Mouse (Mus musculus) kidney, embryonic 14.5 days (tissue): Measurements from ENCODE around the gene Frem1. TPM values are rescaled to one million over a fixed set of nuclear protein-coding genes. Genes with fewer than 3 reads are reported as not detected.
A peak's percentile ranks its signal among the peaks of the same experiment; 100 is the strongest.

Experiments used
- ATAC-seq: fragments of 200-750 bp; cut with Nextera tagmentation; 2 replicates; pipeline ENCODE4 v1.8.0; 2017; ENCODE audit warnings: moderate number of reproducible peaks, mild to moderate bottlenecking, moderate TSS enrichment, moderate library complexity; ENCODE audit not compliant: low FRiP score, low TSS enrichment
- H3K27ac ChIP-seq: fragments of 300-500 bp; sonication (generic); 2 replicates; pipeline ENCODE4 v1.5.1; 2014; ENCODE audit warnings: low read depth, mild to moderate bottlenecking, low read length, moderate library complexity, mixed read lengths
- H3K27me3 ChIP-seq: fragments of 300-500 bp; sonication (generic); 2 replicates; pipeline ENCODE4 v1.6.1; 2014; ENCODE audit warnings: mild to moderate bottlenecking, low read length; ENCODE audit not compliant: control insufficient read depth, insufficient read depth
- H3K36me3 ChIP-seq: fragments of 300-500 bp; sonication (generic); 2 replicates; pipeline ENCODE4 v1.6.1; 2014; ENCODE audit warnings: low read length, mixed read lengths; ENCODE audit not compliant: control insufficient read depth, insufficient read depth
- H3K4me1 ChIP-seq: fragments of 300-500 bp; sonication (generic); 2 replicates; pipeline ENCODE4 v1.6.1; 2014; ENCODE audit warnings: low read length, mixed read lengths; ENCODE audit not compliant: control insufficient read depth, insufficient read depth
- H3K4me2 ChIP-seq: fragments of 300-500 bp; sonication (generic); replicated peaks from 2 replicates; pipeline ENCODE4 v1.6.1; 2014; ENCODE audit warnings: low read depth, mild to moderate bottlenecking, low read length
- H3K4me3 ChIP-seq: fragments of 300-500 bp; sonication (generic); 2 replicates; pipeline ENCODE4 v1.5.1; 2014; ENCODE audit warnings: mild to moderate bottlenecking, low read length
- H3K9ac ChIP-seq: fragments of 300-500 bp; sonication (generic); 2 replicates; pipeline ENCODE4 v1.6.1; 2014; ENCODE audit warnings: low read depth, mild to moderate bottlenecking, low read length, moderate library complexity
- H3K9me3 ChIP-seq: fragments of 300-500 bp; sonication (generic); 2 replicates; pipeline ENCODE4 v1.6.1; 2016; ENCODE audit warnings: low read length; ENCODE audit not compliant: control insufficient read depth
- WGBS: fragments of 180-500 bp; shearing (Covaris S2); extraction: QIAGEN DNeasy Blood & Tissue Kit; methylation state at CpG from one replicate; pipeline ENCODE4 v1.1.7; 2014; 5-methylcytosine and 5-hydroxymethylcytosine counted together
- polyA plus RNA-seq: library from polyadenylated mRNA; unstranded; fragments of >200 nt; fragmentation: Nextera tagmentation; extraction: Ambion mirVana; gene quantifications from 2 replicates; pipeline ENCODE4 v1.2.1, GENCODE M21; 2014

Frem1 gene
- polyA plus RNA-seq, 1 experiment from 2014 or later = 42.3 TPM

DNA sequence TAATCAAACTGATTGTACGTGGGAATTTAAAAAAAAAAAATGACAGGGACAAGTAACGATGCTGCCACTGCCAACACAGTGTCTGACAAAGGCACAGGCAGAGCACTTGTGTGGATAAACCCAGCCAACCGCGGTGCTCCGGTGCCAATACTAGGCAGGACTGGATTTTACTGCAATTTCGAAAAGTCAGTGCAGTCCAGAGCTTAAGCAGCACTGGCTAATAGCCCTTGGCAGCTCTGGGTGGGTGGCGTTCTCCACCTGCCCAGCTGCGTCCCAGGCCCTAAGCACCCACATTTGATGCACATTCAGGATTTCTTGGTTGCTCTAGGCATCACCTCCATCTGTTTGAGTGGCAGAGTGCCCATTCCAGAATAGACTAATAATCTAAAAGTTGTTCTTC lies 188.8 kb downstream of the Frem1 start:
- ATAC-seq = no peak
- H3K36me3 ChIP-seq = no peaks in the 10 kb centered on the region
- H3K9me3 ChIP-seq = no peaks in the 10 kb centered on the region
- H3K4me1 ChIP-seq = no peaks in the 10 kb centered on the region; the same call in 1 of the 2 replicates
- no peak overlapping the region for H3K9ac ChIP-seq
- 78% methylated on average over 8 of the region's 8 CpGs for WGBS
- no peak overlapping the region for H3K4me2 ChIP-seq
- H3K4me3 ChIP-seq = no peak overlapping the region
- H3K27me3 ChIP-seq = no peaks in the 10 kb centered on the region
- H3K27ac ChIP-seq = no peak overlapping the region

DNA sequence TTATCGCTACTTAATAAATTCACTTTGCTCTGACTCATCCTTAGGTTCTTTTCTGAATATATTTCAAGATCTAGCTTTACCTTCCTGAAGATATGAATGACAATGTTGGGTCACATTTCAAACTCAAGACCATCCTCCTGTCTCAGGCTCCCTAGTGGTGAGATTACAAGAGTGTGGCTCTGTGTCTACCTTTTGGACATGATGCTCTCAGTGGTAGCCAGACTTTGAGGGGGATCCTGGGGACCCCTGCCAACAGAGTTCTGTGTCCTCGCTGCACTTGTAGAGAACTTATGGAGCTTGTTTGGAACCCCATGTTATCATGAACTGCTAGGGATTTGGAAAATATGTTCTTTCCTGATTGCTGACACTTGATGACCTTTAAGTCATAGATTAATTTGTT lies 190.7 kb downstream of the Frem1 start:
- Histone ChIP-seq H3K4me3 (no peak overlapping the region), H3K27ac (no peak overlapping the region), H3K27me3 (no peaks in the 10 kb centered on the region), H3K9me3 (no peaks in the 10 kb centered on the region), H3K4me2 (no peak overlapping the region), H3K36me3 (no peaks in the 10 kb centered on the region), H3K9ac (no peak overlapping the region), H3K4me1 (no peaks in the 10 kb centered on the region; the same call in 1 of the 2 replicates)
- WGBS = 100% methylated on average over 2 of the region's 2 CpGs
- no peak for ATAC-seq

GRCm38 (mm10) chr4:82860566-82860965 lies 191.6 kb downstream of the Frem1 start:
- ATAC-seq = no peak
- no peaks in the 10 kb centered on the region for H3K36me3 ChIP-seq
- no peaks in the 10 kb centered on the region for H3K9me3 ChIP-seq
- no peak overlapping the region for H3K4me3 ChIP-seq
- H3K9ac ChIP-seq = no peak overlapping the region
- no peak overlapping the region for H3K4me2 ChIP-seq
- 41% methylated on average over 3 of the region's 3 CpGs for WGBS
- no peak overlapping the region for H3K27ac ChIP-seq
- H3K27me3 ChIP-seq = no peaks in the 10 kb centered on the region
- no peaks in the 10 kb centered on the region; the same call in 1 of the 2 replicates for H3K4me1 ChIP-seq

GRCm38 (mm10) chr4:82859131-82860125 lies 192.7 kb downstream of the Frem1 start, which contains the start of gene Zdhhc21:
Gene Zdhhc21 (minus strand): TSS chr4:82859958.
- Histone ChIP-seq H3K36me3 (no peaks in the 10 kb centered on the region), H3K4me1 (no peaks in the 10 kb centered on the region; the same call in 1 of the 2 replicates), H3K9ac (peak within 1 kb of the TSS; percentile 83), H3K4me3 (peak within 1 kb of the TSS; percentile 86), H3K4me2 (peak within 1 kb of the TSS; percentile 55), H3K27ac (peak within 1 kb of the TSS; percentile 87), H3K9me3 (no peaks in the 10 kb centered on the region), H3K27me3 (no peaks in the 10 kb centered on the region)
- peak; percentile 90 for ATAC-seq
- WGBS = under 1% methylated on average over 46 of the region's 82 CpGs

- Histone ChIP-seq H3K9ac (peak overlapping the region; percentile 83), H3K27me3 (no peaks in the 10 kb centered on the region), H3K4me1 (no peaks in the 10 kb centered on the region; the same call in 1 of the 2 replicates), H3K4me3 (peak overlapping the region; percentile 86), H3K36me3 (no peaks in the 10 kb centered on the region), H3K4me2 (peak overlapping the region; percentile 55), H3K27ac (peak overlapping the region; percentile 87; the same call in 1 of the 2 replicates), H3K9me3 (no peaks in the 10 kb centered on the region)
- no peak for ATAC-seq
- WGBS = 26% methylated on average over 4 of the region's 4 CpGs
These were observed 193.6 kb downstream of the Frem1 start for GRCm38 (mm10) chr4:82858431-82859010.

GRCm38 (mm10) chr4:82856986-82857385 lies 195.2 kb downstream of the Frem1 start:
- ATAC-seq = no peak

GRCm38 (mm10) chr4:82853809-82854208 lies 198.3 kb downstream of the Frem1 start:
- no peaks in the 10 kb centered on the region for H3K27me3 ChIP-seq
- WGBS = 93% methylated on average over 2 of the region's 2 CpGs
- no peak overlapping the region for H3K27ac ChIP-seq
- no peak overlapping the region for H3K9ac ChIP-seq
- no peaks in the 10 kb centered on the region; the same call in 1 of the 2 replicates for H3K36me3 ChIP-seq
- H3K4me3 ChIP-seq = no peak overlapping the region
- ATAC-seq = no peak
- no peaks in the 10 kb centered on the region for H3K9me3 ChIP-seq
- no peak overlapping the region for H3K4me2 ChIP-seq
- peaks cover 2% of the 10 kb centered on the region; the same call in 1 of the 2 replicates for H3K4me1 ChIP-seq

More at GRCm38 (mm10) chr4:82856986-82857385, 195.2 kb downstream of the Frem1 start:
- no peak overlapping the region for H3K4me2 ChIP-seq
- H3K27me3 ChIP-seq = no peaks in the 10 kb centered on the region
- H3K27ac ChIP-seq = no peak overlapping the region
- WGBS = 94% methylated on average over 3 of the region's 3 CpGs
- no peak overlapping the region for H3K4me3 ChIP-seq
- no peak overlapping the region for H3K9ac ChIP-seq
- no peaks in the 10 kb centered on the region; the same call in 1 of the 2 replicates for H3K4me1 ChIP-seq
- no peaks in the 10 kb centered on the region; the same call in 1 of the 2 replicates for H3K36me3 ChIP-seq
- no peaks in the 10 kb centered on the region for H3K9me3 ChIP-seq

DNA sequence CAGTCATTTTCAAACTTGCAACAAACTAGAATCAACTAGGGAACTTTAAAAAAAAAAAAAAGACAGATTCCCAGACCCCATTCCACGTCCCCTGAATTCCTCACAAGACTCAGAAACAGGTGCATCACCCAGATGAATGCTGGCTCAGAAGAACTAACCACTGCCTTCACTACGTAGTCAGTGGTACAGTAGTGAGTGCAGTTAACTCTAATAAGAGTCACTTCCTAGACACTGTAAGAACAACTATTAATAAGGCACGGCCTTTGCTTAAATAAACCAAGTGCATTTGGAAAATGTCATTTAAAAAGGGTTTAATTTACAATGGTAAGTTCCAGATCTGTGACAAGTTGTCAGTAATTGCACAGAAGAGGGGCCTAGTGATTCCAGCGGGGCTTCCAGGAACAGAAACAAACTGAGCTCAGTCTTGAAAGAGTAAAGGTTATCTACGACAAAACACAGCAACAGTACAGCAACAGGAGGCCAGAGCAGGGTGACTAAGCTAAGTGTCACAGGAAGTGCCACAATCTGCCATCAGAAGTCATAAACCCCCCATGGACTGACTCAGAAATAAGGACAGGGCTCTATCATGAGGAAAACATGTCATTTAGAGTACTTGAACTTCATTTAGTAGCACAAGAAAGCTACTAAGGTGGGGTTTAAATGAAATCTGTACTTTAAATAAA lies 203.4 kb downstream of the Frem1 start:
- ATAC-seq = no peak
- Histone ChIP-seq H3K4me2 (no peak overlapping the region), H3K4me1 (0 out of 2 replicates have a peak, but pooled peaks cover 2% of the 10 kb centered on the region), H3K9ac (no peak overlapping the region), H3K36me3 (peaks cover 8% of the 10 kb centered on the region; the same call in 1 of the 2 replicates), H3K27me3 (no peaks in the 10 kb centered on the region), H3K27ac (no peak overlapping the region), H3K9me3 (no peaks in the 10 kb centered on the region), H3K4me3 (no peak overlapping the region)
- 55% methylated on average over 5 of the region's 5 CpGs for WGBS
